Mouse (Mus musculus): ENCODE results near the gene Lrrc56. TPM values are rescaled to one million over a fixed set of nuclear protein-coding genes. Genes with fewer than 3 reads are reported as not detected.
A peak's percentile ranks its signal among the peaks of the same experiment; 100 is the strongest.

The Lrrc56 gene
- total and polyA plus RNA-seq, 2 experiments from 2014 or later, result 7.2 to 19.7 TPM

GRCm38 (mm10) chr7:141219558-141220099, 25.7 kb downstream of the Lrrc56 start:
- peaks cover 28% of the 10 kb centered on the region for H3K4me1 ChIP-seq (ENCODE audit: insufficient read depth, low read length)
- no peak overlapping the region for H3K4me2 ChIP-seq (ENCODE audit: low read depth, low read length)
- 100% methylated on average over 1 of the region's 1 CpGs for WGBS
- ATAC-seq (no peak), DNase-seq (ENCODE audit: low spot score) (no peak)
- no peak overlapping the region for H3K9ac ChIP-seq (replicated peaks; ENCODE audit: low read length)
- no peaks in the 10 kb centered on the region for H3K36me3 ChIP-seq (ENCODE audit: insufficient read depth, low read length)
- no peaks in the 10 kb centered on the region for H3K9me3 ChIP-seq (ENCODE audit: low read length)
- no peak overlapping the region for H3K27ac ChIP-seq
- no peak for TF ChIP-seq CTCF (IDR thresholded peaks at IDR 0.05; ENCODE audit: low read depth)
- no peaks in the 10 kb centered on the region for H3K27me3 ChIP-seq (ENCODE audit: insufficient read depth, low read length)
- H3K4me3 ChIP-seq (ENCODE audit: low read length), result no peak overlapping the region

- no peak for TF ChIP-seq CTCF (IDR thresholded peaks at IDR 0.05; ENCODE audit: low read depth)
- Histone ChIP-seq H3K4me1 (ENCODE audit: insufficient read depth, low read length) (peaks cover 23% of the 10 kb centered on the region), H3K36me3 (ENCODE audit: insufficient read depth, low read length) (no peaks in the 10 kb centered on the region), H3K27me3 (ENCODE audit: insufficient read depth, low read length) (no peaks in the 10 kb centered on the region), H3K9ac (replicated peaks; ENCODE audit: low read length) (no peak overlapping the region), H3K9me3 (ENCODE audit: low read length) (no peaks in the 10 kb centered on the region), H3K4me2 (ENCODE audit: low read depth, low read length) (no peak overlapping the region; the same call in 1 of the 2 replicates), H3K27ac (no peak overlapping the region), H3K4me3 (ENCODE audit: low read length) (no peak overlapping the region)
- DNase-seq (ENCODE audit: low spot score) (no peak), ATAC-seq (no peak)
- 79% methylated on average over 1 of the region's 1 CpGs for whole genome bisulfite sequencing
These were observed 26.4 kb downstream of the Lrrc56 start for GRCm38 (mm10) chr7:141220377-141220776.

GRCm38 (mm10) chr7:141221249-141222125, 27.5 kb downstream of the Lrrc56 start:
- ATAC-seq, result peak; percentile 98
- H3K4me2 ChIP-seq (ENCODE audit: low read depth, low read length), result peak overlapping the region; percentile 68
- H3K27me3 ChIP-seq (ENCODE audit: insufficient read depth, low read length), result no peaks in the 10 kb centered on the region
- H3K9me3 ChIP-seq (ENCODE audit: low read length), result no peaks in the 10 kb centered on the region
- H3K27ac ChIP-seq, result peak overlapping the region; percentile 36; the same call in 1 of the 2 replicates
- peaks cover 18% of the 10 kb centered on the region for H3K4me1 ChIP-seq (ENCODE audit: insufficient read depth, low read length)
- peak; percentile 98 for DNase-seq (ENCODE audit: low spot score)
- 2% methylated on average over 44 of the region's 44 CpGs for WGBS
- H3K9ac ChIP-seq (replicated peaks; ENCODE audit: low read length), result peak overlapping the region; percentile 44
- no peaks in the 10 kb centered on the region for H3K36me3 ChIP-seq (ENCODE audit: insufficient read depth, low read length)
- peak overlapping the region; percentile 45 for H3K4me3 ChIP-seq (ENCODE audit: low read length)
- TF ChIP-seq CTCF (IDR thresholded peaks at IDR 0.05; ENCODE audit: low read depth), result peak; percentile 39

- Histone ChIP-seq H3K4me3 (ENCODE audit: low read length) (peak overlapping the region; percentile 45), H3K36me3 (ENCODE audit: insufficient read depth, low read length) (no peaks in the 10 kb centered on the region), H3K27me3 (ENCODE audit: insufficient read depth, low read length) (no peaks in the 10 kb centered on the region), H3K4me2 (ENCODE audit: low read depth, low read length) (peak overlapping the region; percentile 68), H3K9ac (replicated peaks; ENCODE audit: low read length) (peak overlapping the region; percentile 44), H3K9me3 (ENCODE audit: low read length) (no peaks in the 10 kb centered on the region), H3K27ac (peak overlapping the region; percentile 36; the same call in 1 of the 2 replicates), H3K4me1 (ENCODE audit: insufficient read depth, low read length) (peaks cover 16% of the 10 kb centered on the region)
- no peak for TF ChIP-seq CTCF (IDR thresholded peaks at IDR 0.05; ENCODE audit: low read depth)
- WGBS, result 5% methylated on average over 8 of the region's 8 CpGs
- no peak for ATAC-seq
- no peak for DNase-seq (ENCODE audit: low spot score)
These were observed 28.1 kb downstream of the Lrrc56 start for GRCm38 (mm10) chr7:141222126-141222467.

- Histone ChIP-seq H3K36me3 (ENCODE audit: insufficient read depth, low read length) (no peaks in the 10 kb centered on the region), H3K4me1 (ENCODE audit: insufficient read depth, low read length) (peaks cover 16% of the 10 kb centered on the region), H3K9ac (replicated peaks; ENCODE audit: low read length) (peak overlapping the region; percentile 44; the same call in 1 of the 2 replicates), H3K27ac (peak overlapping the region; percentile 36; the same call in 1 of the 2 replicates), H3K9me3 (ENCODE audit: low read length) (no peaks in the 10 kb centered on the region), H3K27me3 (ENCODE audit: insufficient read depth, low read length) (no peaks in the 10 kb centered on the region), H3K4me3 (ENCODE audit: low read length) (no peak overlapping the region), H3K4me2 (ENCODE audit: low read depth, low read length) (peak overlapping the region; percentile 68; the same call in 1 of the 2 replicates)
- no peak for TF ChIP-seq CTCF (IDR thresholded peaks at IDR 0.05; ENCODE audit: low read depth)
- DNase-seq (ENCODE audit: low spot score) (no peak), ATAC-seq (no peak)
- WGBS, result 83% methylated on average over 4 of the region's 4 CpGs
These were observed 28.8 kb downstream of the Lrrc56 start for GRCm38 (mm10) chr7:141222696-141223215.

- Histone ChIP-seq H3K9me3 (ENCODE audit: low read length) (no peaks in the 10 kb centered on the region), H3K27me3 (ENCODE audit: insufficient read depth, low read length) (no peaks in the 10 kb centered on the region), H3K4me2 (ENCODE audit: low read depth, low read length) (no peak overlapping the region), H3K36me3 (ENCODE audit: insufficient read depth, low read length) (peaks cover 4% of the 10 kb centered on the region; the same call in 1 of the 2 replicates), H3K4me1 (ENCODE audit: insufficient read depth, low read length) (peaks cover 20% of the 10 kb centered on the region), H3K9ac (replicated peaks; ENCODE audit: low read length) (no peak overlapping the region), H3K27ac (no peak overlapping the region), H3K4me3 (ENCODE audit: low read length) (no peak overlapping the region)
- DNase-seq (ENCODE audit: low spot score) (no peak), ATAC-seq (no peak)
- peak; percentile 15; the same call in 1 of the 2 replicates for TF ChIP-seq CTCF (IDR thresholded peaks at IDR 0.05; ENCODE audit: low read depth)
- WGBS, result 82% methylated on average over 6 of the region's 6 CpGs
These were observed 32.6 kb downstream of the Lrrc56 start for GRCm38 (mm10) chr7:141226535-141226934.
